Mouse (Mus musculus) spleen, adult 2 months (tissue): ENCODE results near the gene Mettl5. TPM values are rescaled to one million over a fixed set of nuclear protein-coding genes. Genes with fewer than 3 reads are reported as not detected.

Experiments used
- DNase-seq, 2 experiments: peaks; one replicate each; pipeline versions ENCODE4 v3.0.0 to v3.0.0-alpha.2; 2012 to 2021; ENCODE audit warnings: low spot score in 2 of 2, low read depth in 1 of 2
- H3K27ac ChIP-seq: fragments of 200-500 bp; 2 replicates; pipeline ENCODE4 v1.5.1; 2012; ENCODE audit warnings: low read length, inconsistent platforms; ENCODE audit not compliant: insufficient read depth
- H3K27me3 ChIP-seq: fragments of 200-500 bp; 2 replicates; pipeline ENCODE4 v1.6.1; 2012; ENCODE audit warnings: mild to moderate bottlenecking, moderate library complexity, low read length, inconsistent platforms; ENCODE audit not compliant: control insufficient read depth, insufficient read depth
- H3K36me3 ChIP-seq: fragments of 200-500 bp; 2 replicates; pipeline ENCODE4 v1.6.1; 2012; ENCODE audit warnings: mild to moderate bottlenecking, low read length, inconsistent platforms; ENCODE audit not compliant: control insufficient read depth, insufficient read depth
- H3K4me1 ChIP-seq: fragments of 200-500 bp; 2 replicates; pipeline ENCODE4 v1.6.1; 2011; ENCODE audit warnings: inconsistent platforms; ENCODE audit not compliant: control insufficient read depth, insufficient read depth, insufficient read length
- H3K4me3 ChIP-seq: fragments of 200-500 bp; 2 replicates; pipeline ENCODE4 v1.5.1; 2011; ENCODE audit warnings: mild to moderate bottlenecking, inconsistent platforms; ENCODE audit not compliant: insufficient read depth, insufficient read length; ENCODE audit errors: extremely low read depth
- CTCF ChIP-seq: fragments of 200-500 bp; IDR thresholded peaks from 2 replicates; pipeline ENCODE4 v1.5.1; 2011; ENCODE audit warnings: mild to moderate bottlenecking, inconsistent platforms; ENCODE audit not compliant: insufficient read depth, insufficient read length, insufficient replicate concordance; ENCODE audit errors: extremely low read depth
- POLR2A ChIP-seq: fragments of 200-500 bp; IDR thresholded peaks from 2 replicates; pipeline ENCODE4 v1.6.1; 2011; ENCODE audit warnings: low read depth, low read length, inconsistent platforms
- WGBS: fragments of 180-500 bp; shearing (Covaris S2); methylation state at CpG from one replicate; pipeline ENCODE4 v1.1.7; 2018; 5-methylcytosine and 5-hydroxymethylcytosine counted together
- polyA plus RNA-seq: library from polyadenylated mRNA; depleted of rRNA; stranded (reverse); fragments of >200 nt; gene quantifications from 2 replicates; pipeline ENCODE4 v1.2.3, GENCODE M21; 2012; rRNA removed

The Mettl5 gene
- polyA plus RNA-seq, 1 experiment: 6.0 TPM

GRCm38 (mm10) chr2:69823129-69823677 lies 62.2 kb downstream of the Mettl5 start:
- Histone ChIP-seq H3K27ac (no peak overlapping the region; the same call in 1 of the 2 replicates), H3K4me1 (peaks cover 3% of the 10 kb centered on the region), H3K36me3 (no peaks in the 10 kb centered on the region), H3K27me3 (peaks cover 12% of the 10 kb centered on the region), H3K4me3 (peak overlapping the region; percentile 61)
- DNase-seq: no peak
- 4% methylated on average over 45 of the region's 45 CpGs for WGBS
- TF ChIP-seq POLR2A (no peak), CTCF (no peak)

GRCm38 (mm10) chr2:69822361-69823128 lies 62.9 kb downstream of the Mettl5 start:
- Histone ChIP-seq H3K27ac (peak overlapping the region; percentile 55), H3K4me3 (peak overlapping the region; percentile 61), H3K4me1 (peaks cover 3% of the 10 kb centered on the region), H3K36me3 (no peaks in the 10 kb centered on the region), H3K27me3 (peaks cover 12% of the 10 kb centered on the region)
- WGBS: under 1% methylated on average over 77 of the region's 80 CpGs
- no peak for DNase-seq
- TF ChIP-seq CTCF (no peak), POLR2A (no peak)

GRCm38 (mm10) chr2:69821711-69822110 lies 63.7 kb downstream of the Mettl5 start, which contains the start of gene Klhl23:
Gene Klhl23 (plus strand): TSS chr2:69821944.
- Histone ChIP-seq H3K36me3 (no peaks in the 10 kb centered on the region), H3K27ac (peak within 1 kb of the TSS; percentile 55), H3K27me3 (peaks cover 12% of the 10 kb centered on the region), H3K4me3 (peak within 1 kb of the TSS; percentile 61), H3K4me1 (peaks cover 3% of the 10 kb centered on the region)
- WGBS: 11% methylated on average over 8 of the region's 8 CpGs
- DNase-seq: no peak
- TF ChIP-seq CTCF (no peak), POLR2A (no peak)

Other genes starting within 250 kb of the Mettl5 start
- 0.21 and 0.23 TPM in 2 replicates for gene Bbs5, start 238.4 kb downstream of the Mettl5 start, polyA plus RNA-seq
- gene Klhl41, start 215.5 kb downstream of the Mettl5 start, polyA plus RNA-seq: not detected in 2 replicates
- gene Fastkd1, start 172.1 kb downstream of the Mettl5 start, polyA plus RNA-seq: 2.6 and 2.8 TPM in 2 replicates
- 0.62 and 1.4 TPM in 2 replicates for gene Ppig, start 163.1 kb downstream of the Mettl5 start, polyA plus RNA-seq
- 0.08 TPM in 1 of 2 replicates, not detected in the other for gene Ccdc173, start 96.0 kb downstream of the Mettl5 start, polyA plus RNA-seq
- 34.2 and 74.5 TPM in 2 replicates for gene Phospho2, start 96.0 kb downstream of the Mettl5 start, polyA plus RNA-seq
- gene Klhl23, start 63.7 kb downstream of the Mettl5 start, polyA plus RNA-seq: 1.4 and 1.9 TPM in 2 replicates
- 1.5 and 1.6 TPM in 2 replicates for gene Ssb, start 24.1 kb downstream of the Mettl5 start, polyA plus RNA-seq
- gene Ubr3, start 11.6 kb upstream of the Mettl5 start, polyA plus RNA-seq: 6.0 and 6.5 TPM in 2 replicates
- gene Myo3b, start 153.5 kb upstream of the Mettl5 start, polyA plus RNA-seq: 0.18 and 0.20 TPM in 2 replicates